Mouse (Mus musculus) granulocyte monocyte progenitor cell, adult 5-6 weeks (primary cell): ENCODE results near the gene Ak4. TPM values are rescaled to one million over a fixed set of nuclear protein-coding genes. Genes with fewer than 3 reads are reported as not detected.
"Not testable (repeated sequence)": the region's sequence is repeated elsewhere in the genome, so short reads cannot be mapped to it uniquely, and the experiment has no call there.

Experiments used
- ATAC-seq: replicated peaks from 2 replicates; pipeline ENCODE4 v1.8.0; 2016; ENCODE audit warnings: mild to moderate bottlenecking, moderate TSS enrichment, inconsistent platforms; ENCODE audit not compliant: poor library complexity, severe bottlenecking
- total RNA-seq, 2 experiments: library from RNA; stranded (forward) in 1 of 2; stranded (reverse) in 1 of 2; fragments of 200-712, 200-1000 nt in 1 of 2; fragments of >200 nt in 1 of 2; fragmentation: Nextera tagmentation in 1 of 2; gene quantifications; 2 replicates each; pipeline ENCODE4 v1.2.3; 2014 to 2017

Ak4 gene
- total RNA-seq (2014; fragmentation: Nextera tagmentation) (10.6 and 12.3 TPM in 2 replicates), total RNA-seq (2017) (27.4 and 37.0 TPM in 2 replicates)

- peak; percentile 74 for ATAC-seq
Observed at GRCm38 (mm10) chr4:101419151-101419910, at the start of gene Ak4. Gene Ak4 (plus strand): TSS chr4:101419277.

GRCm38 (mm10) chr4:101369738-101370275 lies 49.3 kb upstream of the Ak4 start:
- ATAC-seq, result no peak

GRCm38 (mm10) chr4:101372283-101372682 lies 46.8 kb upstream of the Ak4 start:
- no peak for ATAC-seq

- no peak for ATAC-seq
Observed at GRCm38 (mm10) chr4:101372751-101373150, 46.3 kb upstream of the Ak4 start.

GRCm38 (mm10) chr4:101374104-101374503 lies 45.0 kb upstream of the Ak4 start:
- no peak for ATAC-seq

- ATAC-seq, result no peak
Observed at GRCm38 (mm10) chr4:101376835-101377234, 42.2 kb upstream of the Ak4 start.

- no peak for ATAC-seq
Observed at GRCm38 (mm10) chr4:101378241-101378640, 40.8 kb upstream of the Ak4 start.

- ATAC-seq, result no peak
Observed at GRCm38 (mm10) chr4:101378778-101379177, 40.3 kb upstream of the Ak4 start.

- no peak for ATAC-seq
Observed at GRCm38 (mm10) chr4:101385002-101385401, 34.1 kb upstream of the Ak4 start.

- ATAC-seq, result no peak
Observed at GRCm38 (mm10) chr4:101388246-101388645, 30.8 kb upstream of the Ak4 start.

GRCm38 (mm10) chr4:101388656-101389055 lies 30.4 kb upstream of the Ak4 start:
- ATAC-seq, result not testable (repeated sequence)

- peak; percentile 89 for ATAC-seq
Observed at GRCm38 (mm10) chr4:101392229-101392628, 26.8 kb upstream of the Ak4 start.

- no peak for ATAC-seq
Observed at GRCm38 (mm10) chr4:101393292-101393711, 25.8 kb upstream of the Ak4 start.

- no peak for ATAC-seq
Observed at GRCm38 (mm10) chr4:101395021-101395533, 24.0 kb upstream of the Ak4 start.

- ATAC-seq, result no peak
Observed at GRCm38 (mm10) chr4:101400025-101400594, 19.0 kb upstream of the Ak4 start.

GRCm38 (mm10) chr4:101401945-101402344 lies 17.1 kb upstream of the Ak4 start:
- peak; percentile 94 for ATAC-seq

GRCm38 (mm10) chr4:101404863-101405262 lies 14.2 kb upstream of the Ak4 start:
- ATAC-seq, result peak; percentile 38; the same call in 1 of the 2 replicates

- ATAC-seq, result no peak
Observed at GRCm38 (mm10) chr4:101406411-101407196, 12.5 kb upstream of the Ak4 start.

GRCm38 (mm10) chr4:101416966-101417365 lies 2.1 kb upstream of the Ak4 start:
- no peak for ATAC-seq
